Mouse (Mus musculus) cerebellum, adult 2 months (tissue): Measurements from ENCODE around the gene Mpp6.

Experiments
- CTCF ChIP-seq: fragments of 200-500 bp; IDR thresholded peaks from 2 replicates; pipeline ENCODE4 v1.5.1; 2011; ENCODE audit warnings: low read depth, mild to moderate bottlenecking, control low read depth, low read length, moderate library complexity, borderline replicate concordance; ENCODE audit not compliant: insufficient read depth
- POLR2A ChIP-seq: fragments of 200-500 bp; IDR thresholded peaks from 2 replicates; pipeline ENCODE4 v1.6.1; 2011; ENCODE audit warnings: low read length, control low read depth, borderline replicate concordance; ENCODE audit not compliant: insufficient read depth

DNA sequence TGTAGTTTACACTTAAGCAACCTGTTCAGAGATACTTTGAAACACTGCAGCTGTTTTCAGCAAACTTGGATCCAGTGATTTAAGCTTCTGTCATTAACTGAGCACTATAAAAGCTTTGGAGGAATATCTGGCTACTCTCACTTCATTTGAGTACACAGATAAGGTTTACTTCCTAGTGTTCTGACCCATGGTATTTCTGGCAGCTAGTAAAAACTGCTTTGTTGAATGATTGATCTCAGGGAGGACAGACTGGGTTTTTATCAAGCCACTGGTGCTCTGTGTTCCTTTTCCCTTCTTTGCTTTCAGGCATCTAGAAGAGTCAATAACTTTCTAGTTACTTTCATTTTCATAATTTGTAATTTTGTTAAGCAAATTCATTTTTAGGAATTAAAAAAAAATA is 79.3 kb downstream of the Mpp6 start:
- TF ChIP-seq CTCF (no peak), POLR2A (no peak)
